Mouse (Mus musculus) E14TG2a.4 (cell line): Measurements from ENCODE around the gene Rtn2.

ENCODE experiments used
- CTCF ChIP-seq: conservative IDR thresholded peaks from 2 replicates; pipeline ENCODE4 v1.5.1; 2014; ENCODE audit warnings: low read length
- NANOG ChIP-seq: IDR thresholded peaks from 2 replicates; pipeline ENCODE4 v1.6.1; 2014; ENCODE audit warnings: borderline replicate concordance, low read length, mixed read lengths
- POU5F1 ChIP-seq: IDR thresholded peaks from 2 replicates; pipeline ENCODE4 v1.6.1; 2014; ENCODE audit warnings: low read length, borderline replicate concordance

- TF ChIP-seq CTCF, result no peak
- no peak for TF ChIP-seq POU5F1
- no peak for TF ChIP-seq NANOG
Observed at GRCm38 (mm10) chr7:19242005-19242404, 40.4 kb upstream of the Rtn2 start.
